Mouse (Mus musculus) brown adipose tissue, adult 24 weeks (tissue): ENCODE measurements around the gene Rtkn. TPM values are rescaled to one million over a fixed set of nuclear protein-coding genes. Genes with fewer than 3 reads are reported as not detected.
A peak's percentile ranks its signal among the peaks of the same experiment; 100 is the strongest.

ENCODE experiments used
- H3K27ac ChIP-seq: fragments of 200-500 bp; replicated peaks from 2 replicates; pipeline ENCODE4 v1.5.1; 2012; ENCODE audit warnings: low read depth, mild to moderate bottlenecking, low read length
- H3K4me1 ChIP-seq: fragments of 200-500 bp; 2 replicates; pipeline ENCODE4 v1.6.1; 2012; ENCODE audit warnings: low read length, mixed read lengths; ENCODE audit not compliant: control insufficient read depth, insufficient read depth, insufficient read length
- H3K4me3 ChIP-seq: fragments of 200-500 bp; 2 replicates; pipeline ENCODE4 v1.5.1; 2012; ENCODE audit warnings: low read depth, mild to moderate bottlenecking, low read length, moderate library complexity; ENCODE audit not compliant: insufficient read depth
- polyA plus RNA-seq: library from polyadenylated mRNA; stranded (reverse); fragments of >200 nt; gene quantifications from 2 replicates; pipeline ENCODE4 v1.2.4, GENCODE M21; 2012; ENCODE audit not compliant: missing spikeins, insufficient read depth, insufficient read length

The Rtkn gene
- polyA plus RNA-seq, 1 experiment: 4.5 TPM

GRCm38 (mm10) chr6:83165026-83165606, 29.9 kb downstream of the Rtkn start:
- Histone ChIP-seq H3K27ac (peak overlapping the region; percentile 66; the same call in 1 of the 2 replicates), H3K4me1 (peaks cover 11% of the 10 kb centered on the region), H3K4me3 (peak overlapping the region; percentile 59)

- Histone ChIP-seq H3K27ac (peak within 1 kb of the TSS; percentile 91), H3K4me1 (peaks cover 11% of the 10 kb centered on the region), H3K4me3 (peak within 1 kb of the TSS; percentile 80)
Observed at GRCm38 (mm10) chr6:83165607-83166242, 30.5 kb downstream of the Rtkn start, which contains the start of gene Dctn1. Gene Dctn1, plus strand, starts transcription at chr6:83165920.

GRCm38 (mm10) chr6:83166243-83166630, 31.0 kb downstream of the Rtkn start:
- Histone ChIP-seq H3K27ac (peak overlapping the region; percentile 59), H3K4me1 (peaks cover 15% of the 10 kb centered on the region), H3K4me3 (peak overlapping the region; percentile 80)

- H3K4me3 ChIP-seq: no peak overlapping the region
- H3K4me1 ChIP-seq: peaks cover 23% of the 10 kb centered on the region
- H3K27ac ChIP-seq: peak overlapping the region; percentile 76
Observed at GRCm38 (mm10) chr6:83169872-83170271, 34.6 kb downstream of the Rtkn start.

GRCm38 (mm10) chr6:83171063-83171462, 35.8 kb downstream of the Rtkn start:
- Histone ChIP-seq H3K27ac (peak overlapping the region; percentile 69), H3K4me3 (no peak overlapping the region), H3K4me1 (peaks cover 23% of the 10 kb centered on the region)

GRCm38 (mm10) chr6:83172240-83172920, 37.1 kb downstream of the Rtkn start:
- Histone ChIP-seq H3K4me3 (no peak overlapping the region), H3K4me1 (peaks cover 23% of the 10 kb centered on the region), H3K27ac (no peak overlapping the region)

- Histone ChIP-seq H3K27ac (no peak overlapping the region), H3K4me1 (peaks cover 12% of the 10 kb centered on the region), H3K4me3 (no peak overlapping the region)
Observed at GRCm38 (mm10) chr6:83175996-83176395, 40.7 kb downstream of the Rtkn start.

- H3K27ac ChIP-seq: no peak overlapping the region
- H3K4me3 ChIP-seq: no peak overlapping the region
- no peaks in the 10 kb centered on the region; the same call in 1 of the 2 replicates for H3K4me1 ChIP-seq
Observed at GRCm38 (mm10) chr6:83179390-83180117, 44.3 kb downstream of the Rtkn start.

- no peaks in the 10 kb centered on the region; the same call in 1 of the 2 replicates for H3K4me1 ChIP-seq
- H3K4me3 ChIP-seq: no peak overlapping the region
- no peak overlapping the region for H3K27ac ChIP-seq
Observed at GRCm38 (mm10) chr6:83180605-83181004, 45.3 kb downstream of the Rtkn start.

- no peaks in the 10 kb centered on the region for H3K4me1 ChIP-seq
- no peak overlapping the region for H3K4me3 ChIP-seq
- H3K27ac ChIP-seq: no peak overlapping the region
Observed at GRCm38 (mm10) chr6:83184858-83185435, 49.7 kb downstream of the Rtkn start.

GRCm38 (mm10) chr6:83185895-83186861, 50.9 kb downstream of the Rtkn start:
- Histone ChIP-seq H3K27ac (no peak overlapping the region), H3K4me3 (no peak overlapping the region), H3K4me1 (no peaks in the 10 kb centered on the region)

GRCm38 (mm10) chr6:83186946-83187345, 51.7 kb downstream of the Rtkn start:
- H3K4me1 ChIP-seq: no peaks in the 10 kb centered on the region
- no peak overlapping the region for H3K4me3 ChIP-seq
- no peak overlapping the region for H3K27ac ChIP-seq

- Histone ChIP-seq H3K4me3 (no peak overlapping the region), H3K4me1 (no peaks in the 10 kb centered on the region), H3K27ac (no peak overlapping the region)
Observed at GRCm38 (mm10) chr6:83193571-83193970, 58.3 kb downstream of the Rtkn start.
